Mouse (Mus musculus) MEL (cell line): ENCODE measurements around the gene Lbh. TPM values are rescaled to one million over a fixed set of nuclear protein-coding genes. Genes with fewer than 3 reads are reported as not detected.

Experiments used
- DNase-seq: peaks from one replicate; pipeline ENCODE4 v3.0.0; 2011; ENCODE audit warnings: low read depth, low spot score
- H3K27ac ChIP-seq: 2 replicates; pipeline ENCODE4 v1.5.1; 2012; ENCODE audit warnings: low read depth, mild to moderate bottlenecking, control low read depth, low read length, moderate library complexity; ENCODE audit not compliant: control insufficient read depth
- H3K27me3 ChIP-seq, 2 experiments: fragments of 150-350 bp in 1 of 2; sonication (generic) in 1 of 2; 2 replicates each; pipeline ENCODE4 v1.6.1; 2012; ENCODE audit warnings: low read length in 2 of 2, mild to moderate bottlenecking in 2 of 2, improper control_type of control experiment in 1 of 2, moderate library complexity in 1 of 2; ENCODE audit not compliant: insufficient read depth in 2 of 2, control insufficient read depth in 1 of 2
- H3K36me3 ChIP-seq, 2 experiments: 2 replicates each; pipeline ENCODE4 v1.6.1; 2012 to 2014; ENCODE audit warnings: low read length in 2 of 2, improper control_type of control experiment in 1 of 2, inconsistent platforms in 1 of 2, mild to moderate bottlenecking in 1 of 2; ENCODE audit not compliant: insufficient read depth in 2 of 2, control insufficient read depth in 1 of 2
- H3K4me1 ChIP-seq, 2 experiments: fragments of 150-350 bp in 1 of 2; sonication (generic) in 1 of 2; 2 replicates each; pipeline ENCODE4 v1.6.1; 2012; ENCODE audit warnings: low read length in 2 of 2, improper control_type of control experiment in 1 of 2, mild to moderate bottlenecking in 1 of 2; ENCODE audit not compliant: insufficient read depth in 2 of 2, control insufficient read depth in 1 of 2
- H3K4me3 ChIP-seq, 2 experiments: fragments of 150-350 bp in 1 of 2; sonication (generic) in 1 of 2; 2 replicates each; pipeline ENCODE4 v1.5.1; 2012; ENCODE audit warnings: low read depth in 2 of 2, low read length in 2 of 2, mild to moderate bottlenecking in 2 of 2, moderate library complexity in 2 of 2, control low read depth in 1 of 2, improper control_type of control experiment in 1 of 2; ENCODE audit not compliant: control insufficient read depth in 1 of 2, insufficient read depth in 1 of 2
- H3K79me2 ChIP-seq: 2 replicates; pipeline ENCODE4 v1.6.1; 2012; ENCODE audit warnings: mild to moderate bottlenecking, low read length, moderate library complexity; ENCODE audit not compliant: control insufficient read depth, poor library complexity, insufficient read depth
- H3K9ac ChIP-seq: 2 replicates; pipeline ENCODE4 v1.6.1; 2012; ENCODE audit warnings: low read depth, mild to moderate bottlenecking, control low read depth, low read length, moderate library complexity; ENCODE audit not compliant: control insufficient read depth, poor library complexity, severe bottlenecking
- H3K9me3 ChIP-seq: fragments of 150-350 bp; sonication (generic); replicated peaks from 2 replicates; pipeline ENCODE4 v1.6.1; 2012; ENCODE audit warnings: mild to moderate bottlenecking, low read length, improper control_type of control experiment, moderate library complexity; ENCODE audit not compliant: insufficient read depth
- BHLHE40 ChIP-seq: IDR thresholded peaks from 2 replicates; pipeline ENCODE4 v1.6.1; 2012; ENCODE audit warnings: low read depth, mild to moderate bottlenecking, inconsistent platforms, low read length, improper control_type of control experiment, borderline replicate concordance
- CHD1 ChIP-seq: IDR thresholded peaks from 2 replicates; pipeline ENCODE4 v1.6.1; 2012; ENCODE audit warnings: low read depth, mild to moderate bottlenecking, inconsistent platforms, low read length, improper control_type of control experiment
- CHD2 ChIP-seq: IDR thresholded peaks from 2 replicates; pipeline ENCODE4 v1.6.1; 2011; ENCODE audit warnings: low read length, improper control_type of control experiment
- E2F4 ChIP-seq: IDR thresholded peaks from 2 replicates; pipeline ENCODE4 v1.6.1; 2011; ENCODE audit warnings: low read depth, low read length, improper control_type of control experiment, borderline replicate concordance
- ELF1 ChIP-seq: IDR thresholded peaks from 2 replicates; pipeline ENCODE4 v1.6.1; 2014; ENCODE audit warnings: low read depth, mild to moderate bottlenecking, inconsistent platforms, low read length, improper control_type of control experiment, moderate library complexity
- EP300 ChIP-seq, 2 experiments: IDR thresholded peaks; 2 replicates each; pipeline ENCODE4 v1.6.1; 2011; ENCODE audit warnings: improper control_type of control experiment in 2 of 2, low read length in 2 of 2, low read depth in 1 of 2, mild to moderate bottlenecking in 1 of 2
- GABPA ChIP-seq: IDR thresholded peaks from 2 replicates; pipeline ENCODE4 v1.6.1; 2012; ENCODE audit warnings: low read depth, mild to moderate bottlenecking, inconsistent platforms, low read length, improper control_type of control experiment, moderate library complexity
- GATA1 ChIP-seq: IDR thresholded peaks from 2 replicates; pipeline ENCODE4 v1.6.1; 2011; ENCODE audit warnings: low read depth, low read length, improper control_type of control experiment
- HCFC1 ChIP-seq: IDR thresholded peaks from 2 replicates; pipeline ENCODE4 v1.6.1; 2012; ENCODE audit warnings: low read depth, mild to moderate bottlenecking, inconsistent platforms, low read length, improper control_type of control experiment, moderate library complexity
- JUND ChIP-seq: IDR thresholded peaks from 2 replicates; pipeline ENCODE4 v1.6.1; 2011; ENCODE audit warnings: low read depth, mild to moderate bottlenecking, improper control_type of control experiment, low read length
- KAT2A ChIP-seq: conservative IDR thresholded peaks from 2 replicates; pipeline ENCODE4 v1.6.1; 2012; ENCODE audit warnings: low read depth, low read length, improper control_type of control experiment, inconsistent platforms
- MAFK ChIP-seq: IDR thresholded peaks from 2 replicates; pipeline ENCODE4 v1.6.1; 2011; ENCODE audit warnings: low read depth, mild to moderate bottlenecking, low read length, improper control_type of control experiment, borderline replicate concordance
- MAX ChIP-seq: IDR thresholded peaks from 2 replicates; pipeline ENCODE4 v1.6.1; 2011; ENCODE audit warnings: low read length, improper control_type of control experiment
- MAZ ChIP-seq: IDR thresholded peaks from 2 replicates; pipeline ENCODE4 v1.6.1; 2012; ENCODE audit warnings: low read depth, mild to moderate bottlenecking, inconsistent platforms, low read length, improper control_type of control experiment
- MEF2A ChIP-seq: IDR thresholded peaks from 2 replicates; pipeline ENCODE4 v1.6.1; 2014; ENCODE audit warnings: low read depth, mild to moderate bottlenecking, inconsistent platforms, low read length, improper control_type of control experiment; ENCODE audit not compliant: poor library complexity, insufficient replicate concordance, severe bottlenecking; ENCODE audit errors: extremely low read depth
- MYB ChIP-seq: IDR thresholded peaks from 2 replicates; pipeline ENCODE4 v1.6.1; 2011; ENCODE audit warnings: mild to moderate bottlenecking, low read depth, low read length, improper control_type of control experiment
- MYC ChIP-seq: IDR thresholded peaks from 2 replicates; pipeline ENCODE4 v1.6.1; 2011; ENCODE audit warnings: low read depth, mild to moderate bottlenecking, low read length, improper control_type of control experiment, moderate library complexity
- NELFE ChIP-seq: IDR thresholded peaks from 2 replicates; pipeline ENCODE4 v1.6.1; 2011; ENCODE audit warnings: low read depth, low read length, improper control_type of control experiment
- POLR2A ChIP-seq, 2 experiments: IDR thresholded peaks; 2 replicates each; pipeline ENCODE4 v1.6.1; 2011 to 2012; ENCODE audit warnings: low read length in 2 of 2, mild to moderate bottlenecking in 2 of 2, control low read depth in 1 of 2, improper control_type of control experiment in 1 of 2, low read depth in 1 of 2, moderate library complexity in 1 of 2; ENCODE audit not compliant: control insufficient read depth in 1 of 2, insufficient read depth in 1 of 2, poor library complexity in 1 of 2
- RAD21 ChIP-seq: IDR thresholded peaks from 2 replicates; pipeline ENCODE4 v1.6.1; 2011; ENCODE audit warnings: mild to moderate bottlenecking, low read depth, low read length, improper control_type of control experiment
- RCOR1 ChIP-seq: IDR thresholded peaks from 2 replicates; pipeline ENCODE4 v1.6.1; 2012; ENCODE audit warnings: low read depth, mild to moderate bottlenecking, inconsistent platforms, low read length, improper control_type of control experiment
- SMC3 ChIP-seq: IDR thresholded peaks from 2 replicates; pipeline ENCODE4 v1.6.1; 2011; ENCODE audit warnings: low read depth, low read length, improper control_type of control experiment
- TAL1 ChIP-seq: IDR thresholded peaks from 2 replicates; pipeline ENCODE4 v1.6.1; 2012; ENCODE audit warnings: mild to moderate bottlenecking, inconsistent platforms, low read length, moderate library complexity, mixed read lengths
- TBP ChIP-seq: IDR thresholded peaks from 2 replicates; pipeline ENCODE4 v1.8.0; 2011; ENCODE audit warnings: low read depth, low read length, improper control_type of control experiment
- TCF12 ChIP-seq: IDR thresholded peaks from 2 replicates; pipeline ENCODE4 v1.6.1; 2014; ENCODE audit warnings: low read depth, mild to moderate bottlenecking, inconsistent platforms, low read length, improper control_type of control experiment, moderate library complexity
- USF2 ChIP-seq, 2 experiments: IDR thresholded peaks; 2 replicates each; pipeline ENCODE4 v1.6.1; 2011 to 2012; ENCODE audit warnings: improper control_type of control experiment in 2 of 2, low read length in 2 of 2, borderline replicate concordance in 1 of 2, inconsistent platforms in 1 of 2, low read depth in 1 of 2, mild to moderate bottlenecking in 1 of 2; ENCODE audit not compliant: insufficient read depth in 1 of 2
- ZKSCAN1 ChIP-seq: IDR thresholded peaks from 2 replicates; pipeline ENCODE4 v1.6.1; 2012; ENCODE audit warnings: low read depth, mild to moderate bottlenecking, inconsistent platforms, low read length, improper control_type of control experiment, moderate library complexity
- ZMIZ1 ChIP-seq: IDR thresholded peaks from 2 replicates; pipeline ENCODE4 v1.6.1; 2012; ENCODE audit warnings: low read depth, mild to moderate bottlenecking, inconsistent platforms, low read length, improper control_type of control experiment, moderate library complexity
- polyA plus RNA-seq, 2 experiments: library from polyadenylated mRNA; stranded (reverse) in 1 of 2; unstranded in 1 of 2; fragments of >175 nt in 1 of 2; fragments of >200 nt in 1 of 2; gene quantifications; 2 replicates each; pipeline versions ENCODE4 v1.2.1 to v1.2.4; 2012; ENCODE audit warnings: low replicate concordance in 2 of 2, low read depth in 1 of 2; ENCODE audit not compliant: insufficient read length in 2 of 2, insufficient read depth in 1 of 2, missing spikeins in 1 of 2
- total RNA-seq: library from RNA; depleted of rRNA; stranded (reverse); fragments of 300-350 nt; gene quantifications from 2 replicates; pipeline ENCODE4 v1.2.3, GENCODE M21; 2012

Lbh gene
- total and polyA plus RNA-seq, 3 experiments: not detected

DNA sequence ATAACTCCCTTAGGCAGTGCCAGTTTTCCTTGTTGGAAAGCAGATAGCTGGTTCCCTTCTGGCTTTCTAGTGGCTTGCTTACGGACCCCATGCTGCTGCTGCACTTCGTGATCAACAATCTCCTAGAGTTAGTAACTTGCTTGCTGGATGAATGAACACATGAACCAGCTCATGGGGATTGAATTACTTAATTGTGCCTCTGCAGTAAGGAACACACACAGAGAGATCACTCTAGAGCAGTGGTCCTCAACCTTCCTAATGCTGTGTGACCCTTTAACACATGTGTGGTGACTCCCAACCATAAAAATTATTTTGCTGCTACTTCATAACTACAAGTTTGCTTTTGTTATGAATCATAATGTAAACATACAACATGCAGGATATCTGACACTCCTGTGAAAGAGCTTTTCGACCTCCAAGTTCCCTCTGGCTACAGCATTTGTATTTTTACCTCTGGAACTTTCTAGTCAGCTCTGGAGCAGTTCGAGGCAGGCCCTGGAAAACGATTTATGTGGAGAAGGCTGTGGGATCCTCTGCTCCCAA is 41.5 kb downstream of the Lbh start:
- H3K36me3 ChIP-seq: no peaks in the 10 kb centered on the region
- no peak overlapping the region for H3K27ac ChIP-seq
- no peak overlapping the region for H3K9ac ChIP-seq
- no peaks in the 10 kb centered on the region for H3K4me1 ChIP-seq
- H3K27me3 ChIP-seq: no peaks in the 10 kb centered on the region
- no peak overlapping the region for H3K4me3 ChIP-seq
- H3K79me2 ChIP-seq: no peaks in the 10 kb centered on the region
- no peak for DNase-seq
- H3K9me3 ChIP-seq: no peaks in the 10 kb centered on the region
- no peak for TF ChIP-seq MYB
- TF ChIP-seq GATA1: no peak
- no peak for TF ChIP-seq TCF12
- no peak for TF ChIP-seq HCFC1
- TF ChIP-seq ZMIZ1: no peak
- TF ChIP-seq KAT2A: no peak
- no peak for TF ChIP-seq BHLHE40
- TF ChIP-seq MAFK: no peak
- no peak for TF ChIP-seq CHD1
- TF ChIP-seq POLR2A (IDR thresholded peaks at IDR 0.05; ENCODE audit: control insufficient read depth in 1 of 2, insufficient read depth in 1 of 2, low read depth in 1 of 2, low read length in 2 of 2, poor library complexity in 1 of 2): no peak
- TF ChIP-seq CHD2: no peak
- TF ChIP-seq SMC3: no peak
- TF ChIP-seq MYC: no peak
- no peak for TF ChIP-seq ZKSCAN1
- no peak for TF ChIP-seq JUND
- TF ChIP-seq TBP: no peak
- no peak for TF ChIP-seq ELF1
- no peak for TF ChIP-seq MAX
- TF ChIP-seq, all 39 proteins: peak for 0

DNA sequence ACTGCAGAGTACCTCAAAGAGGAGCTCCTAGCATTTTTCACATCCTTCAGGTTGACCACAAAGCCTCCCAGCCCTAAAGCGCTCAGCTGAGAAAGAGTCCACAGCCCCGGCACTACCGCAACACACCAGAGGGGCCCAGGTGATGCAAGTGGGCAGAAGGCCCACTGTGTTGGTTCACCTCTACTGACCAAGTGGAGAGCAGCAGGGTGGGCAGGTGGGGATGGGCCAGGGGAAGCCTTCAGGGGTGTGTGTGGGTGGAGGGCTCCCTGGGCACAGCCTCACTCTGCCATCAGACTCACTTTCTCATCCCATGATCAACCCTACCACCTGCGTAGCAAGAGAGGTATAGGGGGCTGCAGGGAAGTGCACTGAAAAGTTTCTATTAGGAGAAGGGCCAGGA is 42.1 kb downstream of the Lbh start:
- Histone ChIP-seq H3K79me2 (no peaks in the 10 kb centered on the region), H3K27ac (no peak overlapping the region), H3K9me3 (no peaks in the 10 kb centered on the region), H3K27me3 (no peaks in the 10 kb centered on the region), H3K9ac (no peak overlapping the region), H3K4me3 (no peak overlapping the region), H3K36me3 (no peaks in the 10 kb centered on the region), H3K4me1 (no peaks in the 10 kb centered on the region)
- DNase-seq: no peak
- TF ChIP-seq TAL1 (no peak), SMC3 (no peak), ZMIZ1 (no peak), MAZ (no peak), CHD2 (no peak), EP300 (IDR thresholded peaks at IDR 0.05; ENCODE audit: low read depth in 1 of 2, low read length in 2 of 2) (no peak), USF2 (IDR thresholded peaks at IDR 0.05; ENCODE audit: borderline replicate concordance in 1 of 2, insufficient read depth in 1 of 2, low read depth in 1 of 2, low read length in 2 of 2) (no peak), GABPA (no peak), RAD21 (no peak), RCOR1 (no peak), E2F4 (no peak), NELFE (no peak), MEF2A (no peak)
